Mouse (Mus musculus): ENCODE results near the gene Fxyd4. TPM values are rescaled to one million over a fixed set of nuclear protein-coding genes. Genes with fewer than 3 reads are reported as not detected.

Fxyd4 gene
- polyA plus RNA-seq, 1 experiment from 2014 or later, result 0.75 TPM

GRCm38 (mm10) chr6:117922041-117922440 lies 15.5 kb downstream of the Fxyd4 start:
- peaks cover 12% of the 10 kb centered on the region; the same call in 1 of the 2 replicates for H3K4me1 ChIP-seq (ENCODE audit: control insufficient read depth, insufficient read depth, low read length)
- H3K9me3 ChIP-seq (replicated peaks; ENCODE audit: control insufficient read depth, low read length), result no peaks in the 10 kb centered on the region
- H3K27me3 ChIP-seq (replicated peaks; ENCODE audit: control insufficient read depth, insufficient read depth, low read length), result no peaks in the 10 kb centered on the region
- H3K4me2 ChIP-seq (ENCODE audit: low read length), result no peak overlapping the region
- H3K4me3 ChIP-seq (ENCODE audit: low read depth, low read length), result no peak overlapping the region
- H3K27ac ChIP-seq (ENCODE audit: low read depth, low read length), result no peak overlapping the region
- no peak for DNase-seq (ENCODE audit: low spot score)
- ATAC-seq, result no peak
- WGBS, result 99% methylated on average over 3 of the region's 3 CpGs
- H3K9ac ChIP-seq (ENCODE audit: low read length), result no peak overlapping the region
- H3K36me3 ChIP-seq (ENCODE audit: control insufficient read depth, insufficient read depth, low read length), result peaks cover 18% of the 10 kb centered on the region

- no peak overlapping the region for H3K9ac ChIP-seq (ENCODE audit: low read length)
- no peak overlapping the region for H3K4me3 ChIP-seq (ENCODE audit: low read depth, low read length)
- ATAC-seq (no peak), DNase-seq (ENCODE audit: low spot score) (peak; percentile 52)
- WGBS, result 72% methylated on average over 3 of the region's 3 CpGs
- H3K4me1 ChIP-seq (ENCODE audit: control insufficient read depth, insufficient read depth, low read length), result peaks cover 19% of the 10 kb centered on the region
- H3K27ac ChIP-seq (ENCODE audit: low read depth, low read length), result no peak overlapping the region
- no peak overlapping the region for H3K4me2 ChIP-seq (ENCODE audit: low read length)
- peaks cover 8% of the 10 kb centered on the region for H3K36me3 ChIP-seq (ENCODE audit: control insufficient read depth, insufficient read depth, low read length)
- no peaks in the 10 kb centered on the region for H3K27me3 ChIP-seq (replicated peaks; ENCODE audit: control insufficient read depth, insufficient read depth, low read length)
- no peaks in the 10 kb centered on the region for H3K9me3 ChIP-seq (replicated peaks; ENCODE audit: control insufficient read depth, low read length)
Observed at GRCm38 (mm10) chr6:117920659-117921640, 16.5 kb downstream of the Fxyd4 start.

- Histone ChIP-seq H3K27ac (ENCODE audit: low read depth, low read length) (peak overlapping the region; percentile 63; the same call in 1 of the 2 replicates), H3K4me2 (ENCODE audit: low read length) (peak overlapping the region; percentile 79), H3K4me1 (ENCODE audit: control insufficient read depth, insufficient read depth, low read length) (peaks cover 21% of the 10 kb centered on the region), H3K4me3 (ENCODE audit: low read depth, low read length) (peak overlapping the region; percentile 53), H3K9ac (ENCODE audit: low read length) (peak overlapping the region; percentile 64), H3K9me3 (replicated peaks; ENCODE audit: control insufficient read depth, low read length) (no peaks in the 10 kb centered on the region), H3K27me3 (replicated peaks; ENCODE audit: control insufficient read depth, insufficient read depth, low read length) (no peaks in the 10 kb centered on the region), H3K36me3 (ENCODE audit: control insufficient read depth, insufficient read depth, low read length) (peaks cover 3% of the 10 kb centered on the region; the same call in 1 of the 2 replicates)
- DNase-seq (ENCODE audit: low spot score), result peak; percentile 62
- no peak for ATAC-seq
- 11% methylated on average over 5 of the region's 5 CpGs for WGBS
Observed at GRCm38 (mm10) chr6:117918043-117918442, 19.4 kb downstream of the Fxyd4 start.

DNA sequence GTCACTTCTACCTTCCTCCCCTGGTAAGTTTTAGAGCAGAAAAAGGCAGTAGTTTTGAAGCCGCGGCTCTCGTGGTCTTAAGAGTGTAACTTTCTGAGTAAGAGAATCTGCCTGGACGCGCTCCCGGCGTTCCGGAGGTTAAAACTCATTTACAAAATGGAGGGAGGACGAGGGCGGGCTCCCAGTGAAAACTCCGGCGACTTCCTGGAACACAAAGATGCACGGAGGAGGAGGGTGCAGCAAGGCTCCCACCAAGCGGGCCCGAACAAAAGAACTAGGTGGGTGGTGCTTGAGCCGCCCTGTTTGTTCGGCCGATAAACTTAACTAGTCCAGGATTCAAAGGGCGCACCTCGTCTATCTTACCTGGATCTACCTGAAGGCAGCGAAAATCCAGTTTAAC lies 19.9 kb downstream of the Fxyd4 start:
- WGBS, result under 1% methylated on average over 21 of the region's 21 CpGs
- peaks cover 3% of the 10 kb centered on the region; the same call in 1 of the 2 replicates for H3K36me3 ChIP-seq (ENCODE audit: control insufficient read depth, insufficient read depth, low read length)
- H3K27ac ChIP-seq (ENCODE audit: low read depth, low read length), result peak overlapping the region; percentile 63
- peaks cover 21% of the 10 kb centered on the region for H3K4me1 ChIP-seq (ENCODE audit: control insufficient read depth, insufficient read depth, low read length)
- ATAC-seq (peak; percentile 74), DNase-seq (ENCODE audit: low spot score) (peak; percentile 70)
- peak overlapping the region; percentile 79 for H3K4me2 ChIP-seq (ENCODE audit: low read length)
- no peaks in the 10 kb centered on the region for H3K27me3 ChIP-seq (replicated peaks; ENCODE audit: control insufficient read depth, insufficient read depth, low read length)
- H3K9me3 ChIP-seq (replicated peaks; ENCODE audit: control insufficient read depth, low read length), result no peaks in the 10 kb centered on the region
- H3K9ac ChIP-seq (ENCODE audit: low read length), result peak overlapping the region; percentile 64
- H3K4me3 ChIP-seq (ENCODE audit: low read depth, low read length), result peak overlapping the region; percentile 53

- DNase-seq (ENCODE audit: low spot score), result peak; percentile 72
- peak; percentile 92 for ATAC-seq
- H3K27ac ChIP-seq (ENCODE audit: low read depth, low read length), result peak overlapping the region; percentile 63
- peaks cover 2% of the 10 kb centered on the region; the same call in 1 of the 2 replicates for H3K36me3 ChIP-seq (ENCODE audit: control insufficient read depth, insufficient read depth, low read length)
- under 1% methylated on average over 56 of the region's 62 CpGs for WGBS
- H3K4me1 ChIP-seq (ENCODE audit: control insufficient read depth, insufficient read depth, low read length), result peaks cover 21% of the 10 kb centered on the region
- H3K27me3 ChIP-seq (replicated peaks; ENCODE audit: control insufficient read depth, insufficient read depth, low read length), result no peaks in the 10 kb centered on the region
- H3K9ac ChIP-seq (ENCODE audit: low read length), result peak overlapping the region; percentile 64
- H3K9me3 ChIP-seq (replicated peaks; ENCODE audit: control insufficient read depth, low read length), result no peaks in the 10 kb centered on the region
- H3K4me2 ChIP-seq (ENCODE audit: low read length), result peak overlapping the region; percentile 79
- peak overlapping the region; percentile 53 for H3K4me3 ChIP-seq (ENCODE audit: low read depth, low read length)
Observed at GRCm38 (mm10) chr6:117916737-117917426, 20.6 kb downstream of the Fxyd4 start.

GRCm38 (mm10) chr6:117916205-117916736 lies 21.2 kb downstream of the Fxyd4 start:
- Histone ChIP-seq H3K9ac (ENCODE audit: low read length) (peak overlapping the region; percentile 64), H3K4me3 (ENCODE audit: low read depth, low read length) (peak overlapping the region; percentile 53), H3K4me1 (ENCODE audit: control insufficient read depth, insufficient read depth, low read length) (peaks cover 21% of the 10 kb centered on the region), H3K36me3 (ENCODE audit: control insufficient read depth, insufficient read depth, low read length) (no peaks in the 10 kb centered on the region), H3K9me3 (replicated peaks; ENCODE audit: control insufficient read depth, low read length) (no peaks in the 10 kb centered on the region), H3K27ac (ENCODE audit: low read depth, low read length) (0 out of 2 replicates have a peak overlapping the region, but pooled peaks have one; percentile 63), H3K4me2 (ENCODE audit: low read length) (peak overlapping the region; percentile 79), H3K27me3 (replicated peaks; ENCODE audit: control insufficient read depth, insufficient read depth, low read length) (no peaks in the 10 kb centered on the region)
- no peak for ATAC-seq
- WGBS, result 2% methylated on average over 12 of the region's 12 CpGs
- no peak for DNase-seq (ENCODE audit: low spot score)

- H3K9ac ChIP-seq (ENCODE audit: low read length), result no peak overlapping the region
- ATAC-seq (no peak), DNase-seq (ENCODE audit: low spot score) (no peak)
- H3K27ac ChIP-seq (ENCODE audit: low read depth, low read length), result no peak overlapping the region
- no peak overlapping the region for H3K4me3 ChIP-seq (ENCODE audit: low read depth, low read length)
- H3K9me3 ChIP-seq (replicated peaks; ENCODE audit: control insufficient read depth, low read length), result no peaks in the 10 kb centered on the region
- H3K4me2 ChIP-seq (ENCODE audit: low read length), result no peak overlapping the region
- no peaks in the 10 kb centered on the region for H3K27me3 ChIP-seq (replicated peaks; ENCODE audit: control insufficient read depth, insufficient read depth, low read length)
- no peaks in the 10 kb centered on the region for H3K36me3 ChIP-seq (ENCODE audit: control insufficient read depth, insufficient read depth, low read length)
- peaks cover 20% of the 10 kb centered on the region for H3K4me1 ChIP-seq (ENCODE audit: control insufficient read depth, insufficient read depth, low read length)
Observed at GRCm38 (mm10) chr6:117914541-117914940, 23.0 kb downstream of the Fxyd4 start.

GRCm38 (mm10) chr6:117910120-117910661 lies 27.3 kb downstream of the Fxyd4 start:
- no peaks in the 10 kb centered on the region for H3K27me3 ChIP-seq (replicated peaks; ENCODE audit: control insufficient read depth, insufficient read depth, low read length)
- 91% methylated on average over 6 of the region's 6 CpGs for WGBS
- no peak overlapping the region for H3K9ac ChIP-seq (ENCODE audit: low read length)
- H3K4me2 ChIP-seq (ENCODE audit: low read length), result no peak overlapping the region
- H3K27ac ChIP-seq (ENCODE audit: low read depth, low read length), result no peak overlapping the region
- DNase-seq (ENCODE audit: low spot score) (no peak), ATAC-seq (no peak)
- H3K4me1 ChIP-seq (ENCODE audit: control insufficient read depth, insufficient read depth, low read length), result peaks cover 13% of the 10 kb centered on the region
- no peaks in the 10 kb centered on the region for H3K36me3 ChIP-seq (ENCODE audit: control insufficient read depth, insufficient read depth, low read length)
- H3K4me3 ChIP-seq (ENCODE audit: low read depth, low read length), result no peak overlapping the region
- H3K9me3 ChIP-seq (replicated peaks; ENCODE audit: control insufficient read depth, low read length), result no peaks in the 10 kb centered on the region
